Comparison of ENCODE assay signal across 35 mouse cellular contexts in genomic region chr16:41124361-41124760, GRCm38 (mm10).
"Had no signal": no experiment of that assay in that cellular context is flagged by ENCODE, and none has a peak within 500 bp of the region (broad histone marks: within the 10 kb centered on the region; RNA-seq: fewer than 3 reads in every experiment).

No protein-coding gene starts in this region.

- H3K9me3 ChIP-seq: heart, embryonic 10.5 days; heart, embryonic 12.5 days; heart, embryonic 13.5 days; heart, embryonic 15.5 days; hindbrain, embryonic 10.5 days; hindbrain, embryonic 12.5 days; hindbrain, embryonic 13.5 days; hindbrain, embryonic 15.5 days; intestine, embryonic 15.5 days; kidney, embryonic 15.5 days had no signal

- H3K9ac ChIP-seq: heart, embryonic 12.5 days; heart, embryonic 13.5 days; heart, embryonic 15.5 days; hindbrain, embryonic 12.5 days; hindbrain, embryonic 13.5 days; hindbrain, embryonic 14.5 days; hindbrain, embryonic 15.5 days; intestine, embryonic 15.5 days; kidney, embryonic 15.5 days had no signal

- H3K4me1 ChIP-seq: heart, embryonic 10.5 days; heart, embryonic 12.5 days; heart, embryonic 13.5 days; heart, embryonic 15.5 days; hindbrain, embryonic 10.5 days; hindbrain, embryonic 12.5 days; hindbrain, embryonic 13.5 days; intestine, embryonic 15.5 days; kidney, embryonic 15.5 days had no signal

- DNase-seq: heart, postnatal 10 days; heart, postnatal 14 days; heart, postnatal 36 days; heart, postnatal 4 days; kidney, adult 11 months; kidney, adult 18-20 months; kidney, adult 2 months; kidney, adult 8-10 months; kidney, adult 9 months; kidney, postnatal 10 days; kidney, postnatal 14 days; kidney, postnatal 25 days; kidney, postnatal 36 days; kidney, postnatal 4 days; layer of hippocampus, adult 9-11 months; layer of hippocampus, postnatal 36 days had no signal

- H3K36me3 ChIP-seq: heart, embryonic 10.5 days; heart, embryonic 12.5 days; heart, embryonic 13.5 days; heart, embryonic 15.5 days; hindbrain, embryonic 10.5 days; hindbrain, embryonic 12.5 days; hindbrain, embryonic 13.5 days; hindbrain, embryonic 15.5 days; intestine, embryonic 15.5 days; kidney, embryonic 15.5 days had no signal

- H3K27ac ChIP-seq: heart, embryonic 10.5 days; heart, embryonic 13.5 days; heart, embryonic 15.5 days; hindbrain, embryonic 10.5 days; hindbrain, embryonic 12.5 days; hindbrain, embryonic 13.5 days; hindbrain, embryonic 14.5 days; hindbrain, embryonic 15.5 days; hindbrain, postnatal 0 days; intestine, embryonic 15.5 days; kidney, embryonic 15.5 days; kidney, postnatal 0 days; layer of hippocampus, adult 2 months had no signal

- H3K4me3 ChIP-seq: heart, embryonic 10.5 days; heart, embryonic 12.5 days; heart, embryonic 13.5 days; heart, embryonic 15.5 days; hindbrain, embryonic 10.5 days; hindbrain, embryonic 12.5 days; hindbrain, embryonic 13.5 days; hindbrain, embryonic 15.5 days; intestine, embryonic 15.5 days; kidney, embryonic 15.5 days; layer of hippocampus, adult 2 months had no signal

- H3K4me2 ChIP-seq: heart, embryonic 11.5 days; heart, embryonic 12.5 days; heart, embryonic 13.5 days; heart, embryonic 15.5 days; hindbrain, embryonic 12.5 days; hindbrain, embryonic 13.5 days; hindbrain, embryonic 14.5 days; hindbrain, embryonic 15.5 days; intestine, embryonic 15.5 days; kidney, embryonic 15.5 days had no signal

- ATAC-seq: hindbrain, embryonic 16.5 days; hindbrain, postnatal 0 days; inflammation-experienced regulatory T-cells, adult 6 months; intestine, embryonic 15.5 days; intestine, embryonic 16.5 days; intestine, postnatal 0 days had no signal

- H3K27me3 ChIP-seq: heart, embryonic 12.5 days; heart, embryonic 13.5 days; heart, embryonic 15.5 days; hindbrain, embryonic 12.5 days; hindbrain, embryonic 13.5 days; hindbrain, embryonic 15.5 days; intestine, embryonic 15.5 days; kidney, embryonic 15.5 days had no signal
